Mouse (Mus musculus) intestine, embryonic 15.5 days (tissue): Measurements from ENCODE around the gene Olfr1346. TPM values are rescaled to one million over a fixed set of nuclear protein-coding genes. Genes with fewer than 3 reads are reported as not detected.

Experiments
- ATAC-seq: fragments of 200-750 bp; cut with Nextera tagmentation; 2 replicates; pipeline ENCODE4 v1.8.0; 2017; ENCODE audit warnings: moderate TSS enrichment, moderate library complexity
- H3K27ac ChIP-seq: fragments of 300-500 bp; sonication (generic); 2 replicates; pipeline ENCODE4 v1.5.1; 2015; ENCODE audit warnings: mild to moderate bottlenecking, inconsistent platforms
- H3K27me3 ChIP-seq: fragments of 300-500 bp; sonication (generic); replicated peaks from 2 replicates; pipeline ENCODE4 v1.6.1; 2015; ENCODE audit warnings: inconsistent platforms
- H3K36me3 ChIP-seq: fragments of 300-500 bp; sonication (generic); 2 replicates; pipeline ENCODE4 v1.6.1; 2015; ENCODE audit warnings: inconsistent platforms
- H3K4me1 ChIP-seq: fragments of 300-500 bp; sonication (generic); replicated peaks from 2 replicates; pipeline ENCODE4 v1.6.1; 2015; ENCODE audit warnings: inconsistent platforms
- H3K4me2 ChIP-seq: fragments of 300-500 bp; sonication (generic); replicated peaks from 2 replicates; pipeline ENCODE4 v1.6.1; 2015; ENCODE audit warnings: mild to moderate bottlenecking, inconsistent platforms
- H3K4me3 ChIP-seq: fragments of 300-500 bp; sonication (generic); replicated peaks from 2 replicates; pipeline ENCODE4 v1.5.1; 2015; ENCODE audit warnings: inconsistent platforms
- H3K9ac ChIP-seq: fragments of 300-500 bp; sonication (generic); 2 replicates; pipeline ENCODE4 v1.6.1; 2015; ENCODE audit warnings: inconsistent platforms
- H3K9me3 ChIP-seq: fragments of 300-500 bp; sonication (generic); 2 replicates; pipeline ENCODE4 v1.6.1; 2016; ENCODE audit warnings: inconsistent platforms
- WGBS: fragments of 180-500 bp; shearing (Covaris S2); methylation state at CpG from one replicate; pipeline ENCODE4 v1.1.7; 2015; 5-methylcytosine and 5-hydroxymethylcytosine counted together
- polyA plus RNA-seq: library from polyadenylated mRNA; unstranded; fragments of >200 nt; fragmentation: Nextera tagmentation; extraction: Ambion mirVana; gene quantifications from 2 replicates; pipeline ENCODE4 v1.2.1, GENCODE M21; 2015

The Olfr1346 gene
- polyA plus RNA-seq, 1 experiment from 2014 or later = not detected

GRCm38 (mm10) chr7:6521666-6522065 is 54.8 kb downstream of the Olfr1346 start:
- no peak overlapping the region for H3K9ac ChIP-seq
- H3K9me3 ChIP-seq = no peaks in the 10 kb centered on the region
- H3K27ac ChIP-seq = no peak overlapping the region
- no peak overlapping the region for H3K4me3 ChIP-seq
- H3K36me3 ChIP-seq = no peaks in the 10 kb centered on the region
- ATAC-seq = no peak
- H3K4me1 ChIP-seq = no peaks in the 10 kb centered on the region
- 31% methylated on average over 1 of the region's 1 CpGs for WGBS
- H3K27me3 ChIP-seq = no peaks in the 10 kb centered on the region
- H3K4me2 ChIP-seq = no peak overlapping the region

GRCm38 (mm10) chr7:6522850-6523249 is 55.9 kb downstream of the Olfr1346 start, which contains the start of gene Olfr1349:
Gene Olfr1349 (minus strand): TSS chr7:6522950.
- Histone ChIP-seq H3K27ac (no peak within 1 kb of the TSS), H3K9ac (no peak within 1 kb of the TSS), H3K9me3 (no peaks in the 10 kb centered on the region), H3K4me2 (no peak within 1 kb of the TSS), H3K4me1 (no peaks in the 10 kb centered on the region), H3K4me3 (no peak within 1 kb of the TSS), H3K27me3 (no peaks in the 10 kb centered on the region), H3K36me3 (no peaks in the 10 kb centered on the region)
- 86% methylated on average over 5 of the region's 5 CpGs for WGBS
- no peak for ATAC-seq

GRCm38 (mm10) chr7:6525001-6525400 is 58.1 kb downstream of the Olfr1346 start:
- Histone ChIP-seq H3K27me3 (no peaks in the 10 kb centered on the region), H3K27ac (no peak overlapping the region), H3K4me3 (no peak overlapping the region), H3K9me3 (no peaks in the 10 kb centered on the region), H3K9ac (no peak overlapping the region), H3K4me2 (no peak overlapping the region), H3K36me3 (no peaks in the 10 kb centered on the region), H3K4me1 (no peaks in the 10 kb centered on the region)
- no peak for ATAC-seq
- WGBS = 53% methylated on average over 3 of the region's 3 CpGs

- 64% methylated on average over 5 of the region's 5 CpGs for WGBS
- H3K36me3 ChIP-seq = no peaks in the 10 kb centered on the region
- no peaks in the 10 kb centered on the region for H3K27me3 ChIP-seq
- no peak overlapping the region for H3K4me2 ChIP-seq
- no peaks in the 10 kb centered on the region for H3K9me3 ChIP-seq
- ATAC-seq = no peak
- H3K4me3 ChIP-seq = no peak overlapping the region
- no peaks in the 10 kb centered on the region for H3K4me1 ChIP-seq
- no peak overlapping the region for H3K9ac ChIP-seq
- no peak overlapping the region for H3K27ac ChIP-seq
Measured at GRCm38 (mm10) chr7:6526141-6526540, 59.2 kb downstream of the Olfr1346 start.

Other genes with a start within 250 kb of the Olfr1346 start
- gene Zscan5b, start 244.8 kb upstream of the Olfr1346 start, polyA plus RNA-seq = not detected in 2 replicates
- gene Epp13, start 214.4 kb upstream of the Olfr1346 start, polyA plus RNA-seq = not detected in 2 replicates
- gene Zfp667, start 180.5 kb upstream of the Olfr1346 start, polyA plus RNA-seq = 5.4 and 6.5 TPM in 2 replicates
- gene Zfp583, start 135.8 kb upstream of the Olfr1346 start, polyA plus RNA-seq = 4.5 and 4.9 TPM in 2 replicates
- gene Gm3854, start 123.3 kb upstream of the Olfr1346 start, polyA plus RNA-seq = 0.85 and 1.3 TPM in 2 replicates
- gene Zfp78, start 103.8 kb upstream of the Olfr1346 start, polyA plus RNA-seq = 2.0 and 2.3 TPM in 2 replicates
- 7.8 and 8.2 TPM in 2 replicates for gene Zfp28, start 83.8 kb upstream of the Olfr1346 start, polyA plus RNA-seq
- 0.15 and 0.20 TPM in 2 replicates for gene Smim17, start 68.4 kb upstream of the Olfr1346 start, polyA plus RNA-seq
- gene Gm20715, start 56.8 kb upstream of the Olfr1346 start, polyA plus RNA-seq = not detected in 2 replicates
- gene Olfr1344, start 28.4 kb upstream of the Olfr1346 start, polyA plus RNA-seq = not detected in 2 replicates
- not detected in 2 replicates for gene Olfr1336, start 10.9 kb upstream of the Olfr1346 start, polyA plus RNA-seq
- not detected in 2 replicates for gene Olfr5, start 19.8 kb downstream of the Olfr1346 start, polyA plus RNA-seq
- not detected in 2 replicates for gene Olfr1347, start 32.7 kb downstream of the Olfr1346 start, polyA plus RNA-seq
- not detected in 2 replicates for gene Olfr1348, start 41.6 kb downstream of the Olfr1346 start, polyA plus RNA-seq
- gene Olfr1349, start 55.8 kb downstream of the Olfr1346 start, polyA plus RNA-seq = not detected in 2 replicates
- not detected in 2 replicates for gene Olfr1350, start 97.7 kb downstream of the Olfr1346 start, polyA plus RNA-seq
- gene Zim1, start 229.3 kb downstream of the Olfr1346 start, polyA plus RNA-seq = 4.6 and 5.1 TPM in 2 replicates